Mouse (Mus musculus) liver, postnatal 0 days (tissue): ENCODE measurements around the gene Trp53bp1. TPM values are rescaled to one million over a fixed set of nuclear protein-coding genes. Genes with fewer than 3 reads are reported as not detected.

Experiments
- ATAC-seq: fragments of 200-750 bp; cut with Nextera tagmentation; 2 replicates; pipeline ENCODE4 v1.8.0; 2017; ENCODE audit warnings: mild to moderate bottlenecking, moderate library complexity
- DNase-seq: peaks from one replicate; pipeline ENCODE4 v3.0.0-alpha.2; 2016
- H3K27ac ChIP-seq: fragments of 300-500 bp; sonication (generic); 2 replicates; pipeline ENCODE4 v1.5.1; 2014; ENCODE audit warnings: antibody characterized with exemption, moderate library complexity, mild to moderate bottlenecking, low read depth
- H3K27me3 ChIP-seq: fragments of 300-500 bp; sonication (generic); 2 replicates; pipeline ENCODE4 v1.6.1; 2014; ENCODE audit warnings: low read length, control low read depth, mixed read lengths; ENCODE audit not compliant: insufficient read depth
- H3K36me3 ChIP-seq: fragments of 300-500 bp; sonication (generic); replicated peaks from 2 replicates; pipeline ENCODE4 v1.6.1; 2014; ENCODE audit warnings: mild to moderate bottlenecking, control low read depth, low read length, moderate library complexity, mixed read lengths; ENCODE audit not compliant: insufficient read depth
- H3K4me1 ChIP-seq: fragments of 300-500 bp; sonication (generic); 2 replicates; pipeline ENCODE4 v1.6.1; 2014; ENCODE audit warnings: antibody characterized with exemption, mild to moderate bottlenecking, control low read depth; ENCODE audit not compliant: insufficient read depth
- H3K4me2 ChIP-seq: fragments of 300-500 bp; sonication (generic); 2 replicates; pipeline ENCODE4 v1.6.1; 2014; ENCODE audit warnings: low read depth, mild to moderate bottlenecking, low read length, moderate library complexity, mixed read lengths
- H3K4me3 ChIP-seq: fragments of 300-500 bp; sonication (generic); 2 replicates; pipeline ENCODE4 v1.5.1; 2014; ENCODE audit warnings: low read depth, low read length
- H3K9ac ChIP-seq: fragments of 300-500 bp; sonication (generic); replicated peaks from 2 replicates; pipeline ENCODE4 v1.6.1; 2014; ENCODE audit warnings: mild to moderate bottlenecking, moderate library complexity
- H3K9me3 ChIP-seq: fragments of 300-500 bp; sonication (generic); 2 replicates; pipeline ENCODE4 v1.6.1; 2016; ENCODE audit warnings: mild to moderate bottlenecking, control low read depth, low read length, mixed read lengths
- CTCF ChIP-seq: sonication (generic); IDR thresholded peaks from 2 replicates; pipeline ENCODE4 v1.5.1; 2016; ENCODE audit warnings: antibody characterized with exemption, low read depth
- EP300 ChIP-seq: IDR thresholded peaks from 2 replicates; pipeline ENCODE4 v1.6.1; 2016; ENCODE audit warnings: antibody characterized with exemption, low read depth, mild to moderate bottlenecking
- WGBS: fragments of 180-500 bp; shearing (Covaris S2); extraction: QIAGEN DNeasy Blood & Tissue Kit; methylation state at CpG from one replicate; pipeline ENCODE4 v1.1.7; 2014; ENCODE audit not compliant: insufficient replicate concordance; 5-methylcytosine and 5-hydroxymethylcytosine counted together
- polyA plus RNA-seq: library from polyadenylated mRNA; unstranded; fragments of >200 nt; fragmentation: Nextera tagmentation; extraction: Ambion mirVana; gene quantifications from 2 replicates; pipeline ENCODE4 v1.2.1, GENCODE M21; 2015

Gene Trp53bp1
- polyA plus RNA-seq, 1 experiment from 2014 or later = 5.7 TPM

- peak overlapping the region; percentile 85 for H3K9ac ChIP-seq
- WGBS = 2% methylated on average over 34 of the region's 35 CpGs
- ATAC-seq (peak; percentile 70), DNase-seq (no peak)
- 0 out of 2 replicates have a peak overlapping the region, but pooled peaks have one; percentile 46 for H3K27ac ChIP-seq
- H3K9me3 ChIP-seq = no peaks in the 10 kb centered on the region
- peak overlapping the region; percentile 99 for H3K4me3 ChIP-seq
- H3K27me3 ChIP-seq = no peaks in the 10 kb centered on the region
- peaks cover 14% of the 10 kb centered on the region; the same call in 1 of the 2 replicates for H3K4me1 ChIP-seq
- peaks cover 7% of the 10 kb centered on the region; the same call in 1 of the 2 replicates for H3K36me3 ChIP-seq
- TF ChIP-seq CTCF (no peak), EP300 (no peak)
- H3K4me2 ChIP-seq = peak overlapping the region; percentile 82
These were observed 529 bp downstream of the Trp53bp1 start for GRCm38 (mm10) chr2:121270521-121271235.

- H3K4me2 ChIP-seq = peak overlapping the region; percentile 46
- peaks cover 14% of the 10 kb centered on the region; the same call in 1 of the 2 replicates for H3K4me1 ChIP-seq
- 66% methylated on average over 8 of the region's 8 CpGs for WGBS
- TF ChIP-seq CTCF = no peak
- no peak for TF ChIP-seq EP300
- no peak overlapping the region for H3K27ac ChIP-seq
- ATAC-seq (no peak), DNase-seq (no peak)
- peaks cover 7% of the 10 kb centered on the region; the same call in 1 of the 2 replicates for H3K36me3 ChIP-seq
- no peak overlapping the region for H3K4me3 ChIP-seq
- H3K9ac ChIP-seq = no peak overlapping the region
- H3K27me3 ChIP-seq = no peaks in the 10 kb centered on the region
- no peaks in the 10 kb centered on the region for H3K9me3 ChIP-seq
These were observed 2.8 kb downstream of the Trp53bp1 start for GRCm38 (mm10) chr2:121268446-121268845.

GRCm38 (mm10) chr2:121249758-121250157 lies 21.4 kb downstream of the Trp53bp1 start:
- Histone ChIP-seq H3K27me3 (no peaks in the 10 kb centered on the region), H3K4me3 (no peak overlapping the region), H3K9me3 (no peaks in the 10 kb centered on the region), H3K36me3 (peaks cover 46% of the 10 kb centered on the region), H3K27ac (no peak overlapping the region), H3K9ac (no peak overlapping the region), H3K4me2 (no peak overlapping the region), H3K4me1 (no peaks in the 10 kb centered on the region)
- TF ChIP-seq EP300 = no peak
- no peak for TF ChIP-seq CTCF
- ATAC-seq (no peak), DNase-seq (no peak)
- WGBS = 90% methylated on average over 2 of the region's 2 CpGs

DNA sequence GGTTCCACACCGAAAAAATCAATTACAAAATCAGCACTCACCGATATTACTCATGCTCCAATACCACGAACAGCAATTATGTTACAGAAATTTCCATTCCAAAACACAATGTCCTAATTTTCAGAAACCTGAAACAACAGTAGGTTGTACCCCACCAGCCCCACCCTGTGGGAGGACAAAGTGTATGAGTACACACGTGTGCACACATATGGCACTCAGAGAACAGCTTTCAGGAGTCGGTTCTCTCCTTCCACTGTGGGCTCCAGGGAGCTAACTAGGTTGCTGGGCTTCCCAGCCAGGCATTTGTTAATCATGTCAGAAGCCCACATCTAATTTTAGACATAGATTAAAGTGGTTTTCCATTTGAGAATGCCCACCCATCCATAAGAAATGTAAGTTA lies 27.1 kb downstream of the Trp53bp1 start:
- Histone ChIP-seq H3K9me3 (no peaks in the 10 kb centered on the region), H3K4me3 (no peak overlapping the region), H3K4me1 (no peaks in the 10 kb centered on the region), H3K4me2 (no peak overlapping the region), H3K36me3 (peaks cover 20% of the 10 kb centered on the region), H3K27ac (no peak overlapping the region), H3K27me3 (no peaks in the 10 kb centered on the region), H3K9ac (no peak overlapping the region)
- ATAC-seq (no peak), DNase-seq (no peak)
- 87% methylated on average over 5 of the region's 5 CpGs for WGBS
- TF ChIP-seq CTCF (no peak), EP300 (no peak)

GRCm38 (mm10) chr2:121239426-121239825 lies 31.8 kb downstream of the Trp53bp1 start:
- H3K27me3 ChIP-seq = no peaks in the 10 kb centered on the region
- H3K4me1 ChIP-seq = peaks cover 5% of the 10 kb centered on the region; the same call in 1 of the 2 replicates
- no peak overlapping the region for H3K27ac ChIP-seq
- H3K9ac ChIP-seq = no peak overlapping the region
- no peak overlapping the region for H3K4me3 ChIP-seq
- H3K4me2 ChIP-seq = no peak overlapping the region
- WGBS = 81% methylated on average over 4 of the region's 4 CpGs
- H3K9me3 ChIP-seq = no peaks in the 10 kb centered on the region
- DNase-seq (no peak), ATAC-seq (no peak)
- H3K36me3 ChIP-seq = peaks cover 18% of the 10 kb centered on the region
- no peak for TF ChIP-seq CTCF
- TF ChIP-seq EP300 = no peak

DNA sequence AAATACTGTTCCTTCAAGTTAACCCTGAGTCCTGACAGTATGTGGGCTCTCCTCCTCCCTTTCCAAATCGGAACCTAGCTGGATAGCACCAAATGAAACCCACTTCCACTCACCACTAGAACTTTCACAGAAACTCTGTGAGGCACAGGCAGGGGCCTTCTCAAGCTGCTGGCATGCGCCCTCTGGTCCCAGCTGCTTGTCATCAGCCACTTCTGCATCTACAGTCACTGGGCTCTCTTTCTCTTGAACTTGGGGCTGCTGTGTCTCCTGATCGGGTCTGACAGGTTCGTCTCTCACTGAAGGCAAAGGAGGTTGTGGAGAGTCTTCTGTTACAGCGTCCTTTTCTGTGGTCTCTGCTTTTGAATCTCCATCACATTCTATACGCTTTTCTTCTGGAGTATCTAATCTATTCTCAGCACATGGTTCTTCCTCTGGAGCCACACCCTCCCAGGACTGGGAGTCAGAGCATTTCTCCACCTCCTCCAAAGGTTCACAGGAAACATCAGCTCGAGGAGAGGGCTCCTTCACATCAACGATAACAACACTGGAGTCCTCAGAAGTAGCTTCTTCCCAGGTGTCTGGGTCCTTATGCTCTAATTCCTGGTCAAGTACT lies 35.6 kb downstream of the Trp53bp1 start:
- Histone ChIP-seq H3K27me3 (no peaks in the 10 kb centered on the region), H3K4me1 (peaks cover 5% of the 10 kb centered on the region; the same call in 1 of the 2 replicates), H3K4me3 (peak overlapping the region; percentile 47), H3K9ac (peak overlapping the region; percentile 58), H3K27ac (peak overlapping the region; percentile 80), H3K36me3 (peaks cover 29% of the 10 kb centered on the region), H3K4me2 (peak overlapping the region; percentile 66), H3K9me3 (no peaks in the 10 kb centered on the region)
- 56% methylated on average over 8 of the region's 8 CpGs for WGBS
- peak; percentile 36 for DNase-seq
- ATAC-seq = peak; percentile 97
- peak; percentile 90 for TF ChIP-seq EP300
- no peak for TF ChIP-seq CTCF
